Mouse (Mus musculus) left cerebral cortex, postnatal 4 days (tissue): ENCODE results near the gene Phox2a. TPM values are rescaled to one million over a fixed set of nuclear protein-coding genes. Genes with fewer than 3 reads are reported as not detected.

ENCODE experiments used
- total RNA-seq, 2 experiments: library from RNA; stranded (reverse); gene quantifications; 2 replicates each; pipeline ENCODE4 v1.2.3; 2021

Phox2a gene
- total RNA-seq, 2 experiments from 2014 or later, result not detected

Other genes with a start within 250 kb of the Phox2a start
- not detected for gene Art2b, start 232.7 kb upstream of the Phox2a start, total RNA-seq
- gene Clpb, start 154.7 kb upstream of the Phox2a start, total RNA-seq, result 10 to 100 TPM; 43.4 to 45.2 TPM
- gene Inppl1, start 19.9 kb downstream of the Phox2a start, total RNA-seq, result 10 to 100 TPM; 17.8 to 18.8 TPM
- gene Folr2, start 38.9 kb downstream of the Phox2a start, total RNA-seq, result under 1 TPM in 1 of 2 experiments, not detected in 1; 0.40 TPM
- 10 to 100 TPM; 37.0 to 40.0 TPM for gene Anapc15, start 45.4 kb downstream of the Phox2a start, total RNA-seq
- gene Folr1, start 52.5 kb downstream of the Phox2a start, total RNA-seq, result 1 to 10 TPM in 1 of 2 experiments, under 1 TPM in 1; 0.40 to 1.4 TPM
- 10 to 100 TPM; 86.2 to 91.6 TPM for gene Lamtor1, start 87.6 kb downstream of the Phox2a start, total RNA-seq
- not detected for gene Tomt, start 88.0 kb downstream of the Phox2a start, total RNA-seq
- gene Lrrc51, start 115.6 kb downstream of the Phox2a start, total RNA-seq, result 1 to 10 TPM; 2.8 to 2.9 TPM
- gene Numa1, start 115.8 kb downstream of the Phox2a start, total RNA-seq, result 10 to 100 TPM; 83.3 to 89.6 TPM
- 10 to 100 TPM; 14.0 to 18.9 TPM for gene Il18bp, start 200.4 kb downstream of the Phox2a start, total RNA-seq
- gene Rnf121, start 247.2 kb downstream of the Phox2a start, total RNA-seq, result 10 to 100 TPM; 47.0 to 51.9 TPM
- gene Xndc1, start 247.2 kb downstream of the Phox2a start, total RNA-seq, result 10 to 100 TPM; 28.7 to 30.8 TPM
- 1 to 10 TPM; 1.7 to 2.2 TPM for gene Xntrpc, start 247.4 kb downstream of the Phox2a start, total RNA-seq